Mouse (Mus musculus): Measurements from ENCODE around the gene Nmrk2.

The Nmrk2 gene

DNA sequence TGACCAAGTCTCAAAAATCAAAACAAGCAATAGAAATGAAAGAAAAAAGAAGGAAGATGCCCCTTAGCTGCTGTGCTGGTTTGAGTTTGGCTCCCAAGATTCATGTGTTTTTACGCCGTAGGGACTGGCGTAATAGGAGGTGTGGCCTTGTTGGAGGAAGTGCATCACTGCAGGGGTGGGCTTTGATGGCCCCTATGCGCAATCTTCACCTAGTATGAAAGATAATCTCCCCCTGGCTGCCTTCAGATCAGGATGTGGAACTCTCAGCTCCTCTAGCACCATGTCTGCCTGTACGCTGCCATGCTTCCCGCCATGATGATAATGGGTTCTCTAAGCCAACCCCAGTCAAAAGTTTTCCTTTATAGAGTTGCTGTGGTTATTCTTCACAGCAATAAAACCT, 14.4 kb upstream of the Nmrk2 start:
- DNase-seq, result no peak

DNA sequence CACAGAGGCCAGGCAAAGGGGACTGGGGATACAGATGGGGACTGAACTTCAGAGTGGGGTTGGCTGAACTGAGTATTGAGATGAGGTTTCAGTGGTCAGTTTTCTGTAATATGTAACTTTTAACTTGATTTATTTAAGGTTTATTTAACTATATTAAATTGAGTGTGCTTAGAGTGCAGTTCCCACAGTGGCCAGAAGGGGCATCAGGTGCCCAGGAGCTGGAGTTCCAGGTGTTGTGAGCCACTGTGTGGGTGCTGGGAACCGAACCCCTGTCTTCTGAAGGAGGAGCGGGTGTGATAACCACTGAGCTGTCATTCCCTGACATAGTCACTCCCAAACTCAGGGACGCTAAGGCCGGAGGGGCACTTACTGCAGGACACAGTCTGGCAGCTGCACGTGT, 8.3 kb upstream of the Nmrk2 start:
- DNase-seq, result no peak

DNA sequence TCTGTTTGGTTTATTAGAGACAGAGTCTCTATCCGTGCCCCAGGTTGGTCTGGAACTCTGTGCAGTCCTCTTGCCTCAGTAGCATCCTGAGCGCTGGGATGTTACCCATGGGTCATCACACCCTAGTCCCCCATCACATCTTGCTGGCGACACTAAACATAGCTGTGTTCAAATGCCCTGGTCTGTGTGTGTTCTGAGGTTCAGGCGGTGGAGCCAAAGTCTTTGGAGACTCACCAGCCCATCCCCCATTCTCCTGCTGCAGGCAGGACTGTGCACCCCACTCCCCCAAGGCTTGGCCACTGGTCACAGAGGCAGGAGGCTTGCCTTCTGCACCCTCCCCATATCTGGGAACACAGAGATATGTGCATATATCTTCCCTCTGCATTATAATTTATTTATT, 2.3 kb upstream of the Nmrk2 start:
- DNase-seq, result no peak

DNA sequence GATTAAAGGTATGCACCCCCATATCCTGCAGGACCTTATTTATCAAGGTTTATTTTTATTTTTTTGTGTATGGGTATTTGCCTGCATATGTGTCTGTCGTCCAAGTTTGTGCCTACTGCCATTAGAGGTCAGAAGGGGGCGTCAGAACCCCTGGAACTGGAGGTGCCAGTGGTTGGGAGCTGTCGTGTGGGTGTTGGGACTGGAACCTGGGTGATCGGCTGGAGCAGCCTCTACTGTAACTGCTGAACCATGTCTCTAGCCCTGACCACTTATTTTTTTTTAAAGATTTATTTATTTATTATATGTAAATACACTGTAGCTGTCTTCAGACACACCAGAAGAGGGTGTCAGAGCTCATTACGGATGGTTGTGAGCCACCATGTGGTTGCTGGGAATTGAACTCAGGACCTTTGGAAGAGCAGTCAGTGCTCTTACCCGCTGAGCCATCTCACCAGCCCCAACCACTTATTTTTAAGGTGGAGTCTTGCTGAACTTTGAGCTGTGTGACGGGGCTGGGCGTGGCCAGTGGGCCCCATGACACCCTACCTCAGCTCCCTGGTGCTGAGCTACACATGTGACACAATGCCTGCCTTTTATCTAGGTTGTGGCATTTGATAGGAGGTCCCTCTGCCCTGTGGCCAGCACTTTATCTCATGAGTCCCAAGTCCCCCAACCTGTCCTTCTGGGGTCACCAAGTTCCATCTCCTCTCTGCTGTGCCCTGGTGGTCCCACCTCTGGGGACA, 1.3 kb upstream of the Nmrk2 start:
- no peak for DNase-seq

DNA sequence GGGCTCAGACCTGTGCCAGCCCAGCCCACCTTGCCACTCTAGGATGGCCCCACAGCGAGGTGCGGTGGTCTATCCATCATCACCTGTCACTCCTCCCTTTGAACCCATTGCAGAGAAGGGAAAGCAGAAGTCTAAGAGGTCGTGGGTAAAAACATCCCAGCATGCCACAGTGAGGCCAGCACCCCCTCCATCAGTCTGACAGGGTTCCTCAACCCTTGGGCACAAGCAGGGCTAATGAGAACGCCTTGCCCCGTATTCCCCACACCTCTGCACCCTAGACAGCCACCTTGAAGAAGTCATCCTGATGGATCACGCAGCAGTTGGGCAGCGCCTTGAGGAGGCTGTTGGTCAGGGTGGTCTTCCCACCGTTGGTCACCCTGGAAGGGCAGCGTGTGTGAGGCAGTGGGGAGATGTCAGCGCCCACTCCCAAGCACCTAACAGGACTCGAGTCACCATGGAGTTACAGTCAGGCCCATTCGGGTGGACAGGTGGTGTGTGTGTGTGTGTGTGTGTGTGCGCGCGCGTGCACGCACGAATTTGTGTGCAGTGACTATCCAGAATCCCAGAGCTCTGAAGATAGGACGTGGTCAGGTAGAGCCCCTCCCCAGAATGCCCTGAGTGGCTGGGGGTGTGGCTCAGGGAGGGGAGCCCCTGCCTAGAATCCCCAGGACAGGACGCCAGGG, 1.1 kb downstream of the Nmrk2 start:
- no peak for DNase-seq

DNA sequence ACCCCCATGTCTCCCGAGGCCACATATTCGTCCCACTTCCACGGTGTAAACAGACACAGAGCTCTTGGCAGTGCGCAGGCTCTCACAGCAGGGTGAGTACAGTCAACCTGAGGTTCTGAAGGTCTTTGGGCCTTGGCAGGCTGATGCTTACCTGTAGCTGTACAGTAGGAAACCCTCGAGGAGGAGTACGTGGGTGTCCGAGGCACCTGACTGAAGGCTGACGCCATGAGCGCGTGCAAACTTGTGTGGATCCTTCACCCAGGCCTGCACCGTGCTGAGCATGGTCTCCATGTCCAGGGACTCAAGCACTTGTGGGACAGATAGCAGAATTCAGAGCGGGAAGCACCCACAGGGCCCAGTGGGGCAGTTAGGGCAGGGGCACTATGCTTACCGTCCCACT, 1.7 kb downstream of the Nmrk2 start:
- no peak for DNase-seq

DNA sequence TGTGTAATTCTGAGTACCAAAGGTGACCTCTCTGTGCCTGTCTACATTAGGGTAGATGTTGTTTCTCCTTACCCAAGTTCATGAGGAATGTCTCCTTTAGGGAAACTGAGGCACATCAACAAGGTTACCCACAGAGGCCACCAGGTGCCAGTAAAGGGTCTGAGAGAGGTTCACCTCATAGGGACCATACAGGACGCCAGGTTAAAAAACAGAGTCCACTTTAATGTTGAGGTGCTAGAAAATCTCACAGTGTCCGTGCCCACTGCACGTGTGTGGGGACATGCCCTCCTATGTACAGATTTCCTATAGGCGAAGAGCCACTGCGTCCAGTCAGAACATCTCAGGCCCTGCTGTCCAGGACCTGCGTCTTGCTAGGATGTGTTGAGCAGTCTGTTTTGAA, 2.9 kb downstream of the Nmrk2 start:
- DNase-seq, result no peak

DNA sequence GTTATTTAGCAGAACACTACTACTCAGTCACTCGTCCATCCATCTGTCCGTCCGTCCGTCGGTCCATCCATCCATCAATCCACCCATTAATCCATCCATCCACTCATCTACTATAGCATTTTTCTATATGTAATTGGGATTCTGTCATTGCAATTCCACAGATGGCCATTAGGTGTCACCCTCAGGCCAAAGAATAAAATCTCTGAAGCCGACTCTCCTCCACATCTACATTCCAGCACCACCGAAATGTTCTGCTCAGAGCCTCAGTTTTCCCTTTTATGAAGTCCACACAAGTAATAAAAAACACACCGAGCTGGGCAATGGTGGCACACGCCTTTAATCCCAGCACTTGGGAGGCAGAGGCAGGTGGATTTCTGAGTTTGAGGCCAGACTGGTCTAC, 3.6 kb downstream of the Nmrk2 start:
- DNase-seq, result peak; percentile 79

DNA sequence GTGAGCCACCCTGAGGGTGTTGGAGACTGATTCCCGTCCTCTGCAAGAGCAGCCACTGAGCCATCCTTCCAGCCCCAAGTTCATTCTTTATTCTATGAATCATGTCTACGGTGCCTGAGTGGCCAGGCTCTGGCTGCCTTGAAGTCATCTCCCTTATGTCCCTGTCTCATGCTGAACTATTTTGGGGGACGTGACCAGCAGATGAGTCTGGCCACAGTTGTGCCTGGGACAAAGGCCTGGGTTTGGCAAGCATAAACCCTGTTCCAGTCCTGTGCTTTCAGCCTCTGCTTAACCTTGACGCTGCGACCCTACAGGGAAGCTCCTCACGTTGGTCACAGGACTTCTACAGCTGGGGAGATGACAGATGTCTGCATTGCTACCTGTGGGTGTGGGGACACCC, 4.5 kb downstream of the Nmrk2 start:
- no peak for DNase-seq

DNA sequence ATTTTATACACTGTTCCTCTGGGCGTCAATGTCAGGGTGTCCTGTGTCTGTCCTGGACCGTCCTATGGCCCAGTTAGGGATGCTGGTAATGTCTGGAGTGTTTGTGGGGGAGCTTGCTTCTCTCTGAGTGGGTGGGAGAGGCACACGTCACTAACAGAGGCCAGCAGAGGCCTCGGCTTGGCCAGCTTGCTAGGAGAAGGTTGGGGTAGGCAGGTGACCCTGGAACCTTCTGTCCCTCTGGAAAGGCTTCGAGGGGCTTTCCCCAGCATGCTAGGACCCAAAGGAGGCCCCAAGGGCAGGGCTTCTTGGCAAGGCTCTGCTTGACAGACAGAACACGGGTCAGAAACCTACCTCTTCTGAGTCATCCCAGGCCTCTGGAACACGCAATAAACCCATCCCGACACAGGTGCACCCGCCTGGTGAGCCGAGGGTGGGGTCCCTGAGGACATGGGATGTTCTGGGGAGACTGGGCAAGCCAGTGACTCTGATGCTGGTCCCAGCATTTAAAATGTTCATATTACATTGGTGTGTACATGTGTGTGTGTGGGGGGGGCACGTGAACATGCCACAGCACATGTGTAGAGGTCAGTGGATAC, 5.3 kb downstream of the Nmrk2 start:
- no peak for DNase-seq

DNA sequence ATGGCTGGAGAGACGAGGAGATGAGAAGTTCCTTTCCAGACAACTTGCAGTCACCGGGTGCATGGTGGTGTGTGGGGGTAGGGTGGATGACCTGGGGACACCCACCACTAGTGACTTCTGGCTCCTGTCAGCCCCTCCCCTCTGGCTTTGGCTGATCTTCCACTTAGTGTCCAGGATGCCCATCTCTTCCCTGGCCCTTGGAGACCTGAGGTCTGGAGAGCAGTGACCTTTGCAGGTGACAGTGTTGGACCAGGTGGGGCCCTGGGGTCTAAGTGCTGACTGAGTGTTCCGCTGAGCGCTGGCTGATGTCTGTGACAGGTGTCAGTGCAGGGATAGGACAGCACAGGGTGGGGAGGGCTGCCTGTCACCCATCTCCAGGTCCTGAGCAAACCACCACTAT, 6.6 kb downstream of the Nmrk2 start:
- DNase-seq, result no peak

DNA sequence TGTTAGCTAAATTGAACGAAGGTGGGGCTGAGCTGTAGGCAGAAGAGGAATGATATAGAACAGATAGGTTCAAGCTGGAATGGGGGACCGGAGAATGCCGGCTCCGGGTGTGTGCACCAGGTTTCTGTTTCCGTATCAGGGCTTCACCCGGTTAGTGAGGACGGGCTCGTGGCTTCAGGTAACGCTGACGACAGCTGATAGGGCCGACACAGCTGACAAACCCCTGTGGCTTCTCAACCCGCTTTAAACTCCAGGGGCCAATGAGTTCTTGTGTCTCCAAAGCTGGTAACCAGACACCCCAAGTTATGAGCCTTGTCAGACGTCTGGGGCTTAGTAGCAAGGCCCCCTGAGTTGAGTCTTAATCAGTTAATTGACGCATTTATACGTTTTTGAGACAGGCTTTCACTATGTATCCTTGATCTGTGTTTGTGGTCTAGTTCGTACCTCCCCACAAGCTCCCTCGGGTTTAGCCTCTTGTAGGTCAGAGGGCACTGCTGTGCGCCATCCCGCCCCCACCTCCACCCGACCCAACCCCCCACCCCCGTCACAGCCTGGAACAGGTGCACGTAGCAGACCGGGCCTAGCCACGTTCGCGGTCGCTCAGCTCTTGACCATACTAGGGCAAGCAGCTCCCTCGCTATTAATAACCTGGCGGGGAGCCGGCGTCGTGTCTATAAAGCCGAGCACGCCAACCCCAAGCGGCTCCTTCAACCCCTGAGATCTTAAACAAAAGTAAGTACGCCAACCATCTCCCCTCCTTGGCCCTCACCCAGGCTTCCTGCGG, 7.7 kb downstream of the Nmrk2 start:
- DNase-seq, result peak; percentile 49

DNA sequence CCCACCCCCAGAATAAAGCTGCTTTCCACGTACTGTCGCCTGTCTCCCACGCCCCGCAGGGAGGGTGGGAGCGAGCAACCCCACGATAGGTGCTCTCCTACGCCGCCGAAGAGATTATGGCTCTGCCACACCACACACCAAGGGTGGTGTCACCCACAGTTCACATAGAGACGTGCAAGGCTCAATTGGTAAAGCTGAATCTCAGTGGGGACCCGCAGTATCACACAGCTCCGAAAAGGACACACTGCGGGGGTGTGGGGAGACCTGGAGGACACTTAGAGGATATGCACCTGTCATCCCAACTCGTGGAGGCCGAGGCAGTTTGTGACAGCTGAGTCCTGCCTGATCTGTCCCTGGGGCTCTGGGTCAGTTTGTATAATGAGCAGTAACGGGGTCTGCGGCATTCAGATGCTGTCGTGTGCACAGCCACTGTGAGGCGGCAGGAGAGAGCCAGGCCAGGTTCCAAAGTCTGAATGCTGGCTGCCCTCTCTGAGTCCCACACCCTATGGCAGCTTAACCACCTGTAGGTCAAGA, 8.8 kb downstream of the Nmrk2 start:
- DNase-seq, result peak; percentile 64

DNA sequence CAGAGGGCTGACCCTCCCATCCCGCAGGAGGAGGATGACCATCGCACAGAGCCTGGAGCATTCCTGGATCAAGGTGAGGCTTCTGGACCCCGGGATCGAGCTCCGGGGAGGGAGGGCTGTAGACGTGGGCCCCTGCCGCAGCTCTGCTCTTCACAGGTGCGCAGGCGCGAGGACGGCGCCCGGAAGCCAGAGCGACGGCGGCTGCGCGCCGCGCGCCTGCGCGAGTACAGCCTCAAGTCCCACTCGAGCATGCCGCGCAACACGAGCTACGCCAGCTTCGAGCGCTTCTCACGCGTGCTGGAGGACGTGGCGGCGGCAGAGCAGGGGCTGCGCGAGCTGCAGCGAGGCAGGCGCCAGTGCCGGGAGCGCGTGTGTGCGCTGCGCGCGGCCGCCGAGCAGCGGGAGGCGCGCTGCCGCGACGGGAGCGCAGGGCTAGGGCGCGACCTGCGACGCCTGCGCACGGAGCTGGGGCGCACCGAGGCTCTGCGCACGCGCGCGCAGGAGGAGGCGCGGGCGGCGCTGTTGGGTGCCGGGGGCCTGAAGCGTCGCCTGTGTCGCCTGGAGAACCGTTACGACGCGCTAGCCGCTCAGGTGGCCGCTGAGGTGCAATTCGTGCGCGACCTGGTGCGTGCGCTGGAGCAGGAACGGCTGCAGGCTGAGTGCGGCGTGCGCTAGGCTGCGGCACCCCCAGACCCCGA, 9.4 kb downstream of the Nmrk2 start:
- peak; percentile 87 for DNase-seq

DNA sequence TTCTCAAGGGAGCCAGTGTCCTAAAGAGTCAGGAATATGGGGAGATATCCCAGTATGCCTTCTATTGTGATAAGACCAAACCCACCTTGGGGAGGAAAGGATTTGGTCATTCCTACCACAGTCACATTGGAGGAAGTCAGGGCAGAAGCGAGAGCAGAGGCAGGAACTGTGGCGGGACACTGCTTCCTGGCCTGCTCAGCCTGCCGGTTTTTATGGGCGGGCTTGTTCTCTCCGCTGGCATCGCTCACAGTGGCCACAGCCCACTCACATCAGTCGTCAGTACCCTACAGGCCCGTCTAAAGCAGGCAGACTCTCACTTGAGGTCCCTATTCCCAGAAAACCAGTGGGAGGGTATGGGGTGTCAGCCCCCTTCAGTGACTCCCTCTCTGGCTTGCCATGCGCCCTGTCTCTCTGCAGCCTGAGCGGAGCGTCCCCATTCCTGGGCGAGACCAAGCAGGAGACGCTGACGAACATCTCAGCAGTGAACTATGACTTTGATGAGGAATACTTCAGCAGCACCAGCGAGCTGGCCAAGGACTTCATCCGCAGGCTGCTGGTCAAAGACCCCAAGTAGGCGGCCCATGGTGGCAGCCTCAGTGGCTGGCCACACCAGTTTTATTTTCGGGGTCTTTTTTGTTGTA, 10.4 kb downstream of the Nmrk2 start:
- no peak for DNase-seq

DNA sequence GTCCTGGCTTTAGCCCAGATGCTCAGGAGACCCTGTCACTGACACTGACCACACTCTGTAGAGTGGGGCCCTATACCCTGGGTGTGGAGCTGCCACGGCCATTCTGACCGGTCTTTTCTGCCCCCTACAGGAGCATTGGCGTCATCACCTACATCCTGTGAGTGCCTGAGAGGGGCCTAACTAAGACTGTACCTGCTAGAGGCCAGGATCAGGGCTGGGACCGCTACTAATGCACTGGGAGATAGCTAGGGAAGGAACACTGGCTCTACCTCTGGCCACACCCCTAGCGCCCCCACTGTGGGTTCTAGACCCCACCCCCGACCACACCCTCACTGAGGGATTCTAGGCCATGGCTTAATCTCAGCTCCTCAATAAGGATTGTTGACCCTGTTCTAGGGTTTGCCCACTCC, 10.9 kb downstream of the Nmrk2 start:
- no peak for DNase-seq

DNA sequence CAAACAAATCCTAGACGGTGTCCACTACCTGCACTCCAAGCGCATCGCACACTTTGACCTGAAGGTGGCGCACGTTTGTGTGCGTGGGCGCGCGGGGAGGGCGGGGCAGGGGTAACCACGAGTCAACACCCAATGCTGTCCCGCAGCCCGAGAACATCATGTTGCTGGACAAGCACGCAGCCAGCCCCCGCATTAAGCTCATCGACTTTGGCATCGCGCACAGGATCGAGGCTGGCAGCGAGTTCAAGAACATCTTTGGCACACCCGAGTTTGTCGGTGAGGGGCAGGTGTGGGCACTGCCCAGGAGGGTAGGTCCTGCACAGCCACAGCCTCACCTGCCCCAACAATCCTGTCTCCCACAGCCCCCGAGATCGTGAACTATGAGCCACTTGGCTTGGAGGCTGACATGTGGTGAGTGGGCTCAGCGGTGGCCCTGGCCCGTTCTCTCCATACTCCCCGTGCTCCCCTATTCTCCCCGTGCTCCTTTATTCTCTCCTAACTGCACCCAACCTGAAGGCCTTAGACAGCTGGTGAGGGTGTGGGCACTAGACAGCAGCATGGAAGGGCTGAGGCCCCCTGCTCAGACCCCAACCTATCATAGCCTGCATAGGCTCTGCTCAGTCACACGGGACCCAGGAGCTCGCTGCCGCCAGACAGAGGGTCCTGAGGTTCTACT, 11.5 kb downstream of the Nmrk2 start:
- DNase-seq, result peak; percentile 53

DNA sequence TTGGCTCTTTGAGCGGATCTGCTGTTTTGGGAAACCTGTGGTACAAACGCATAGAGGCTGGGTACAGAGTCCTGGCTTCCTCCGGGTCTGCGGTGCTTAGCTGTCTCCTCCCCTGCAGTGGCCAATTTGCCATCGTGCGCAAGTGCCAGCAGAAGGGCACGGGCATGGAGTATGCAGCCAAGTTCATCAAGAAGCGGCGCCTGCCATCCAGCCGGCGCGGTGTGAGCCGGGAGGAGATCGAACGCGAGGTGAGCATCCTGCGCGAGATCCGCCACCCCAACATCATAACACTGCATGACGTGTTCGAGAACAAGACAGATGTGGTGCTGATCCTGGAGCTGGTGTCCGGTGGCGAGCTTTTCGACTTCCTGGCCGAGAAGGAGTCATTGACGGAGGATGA, 12.0 kb downstream of the Nmrk2 start:
- DNase-seq, result no peak

DNA sequence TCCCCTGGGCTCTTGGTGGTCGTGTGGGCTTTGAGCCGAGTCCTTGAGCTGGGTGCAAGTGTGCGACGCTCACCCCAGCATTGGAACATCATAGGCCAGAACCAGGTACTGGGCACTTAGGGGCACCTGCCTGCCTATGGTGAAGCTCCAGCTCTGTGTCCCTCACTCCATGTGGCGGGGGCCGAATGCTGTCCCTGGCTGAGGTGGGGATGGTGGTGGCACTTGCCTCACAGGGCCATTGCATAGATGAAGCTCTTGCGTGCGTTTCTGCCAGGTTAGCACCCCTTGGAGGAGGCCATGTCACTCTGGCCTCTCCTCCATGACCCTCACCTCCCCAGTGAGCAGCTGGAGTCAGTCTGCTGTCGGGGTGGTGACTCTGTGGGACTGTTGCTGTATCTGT, 14.7 kb downstream of the Nmrk2 start:
- no peak for DNase-seq

DNA sequence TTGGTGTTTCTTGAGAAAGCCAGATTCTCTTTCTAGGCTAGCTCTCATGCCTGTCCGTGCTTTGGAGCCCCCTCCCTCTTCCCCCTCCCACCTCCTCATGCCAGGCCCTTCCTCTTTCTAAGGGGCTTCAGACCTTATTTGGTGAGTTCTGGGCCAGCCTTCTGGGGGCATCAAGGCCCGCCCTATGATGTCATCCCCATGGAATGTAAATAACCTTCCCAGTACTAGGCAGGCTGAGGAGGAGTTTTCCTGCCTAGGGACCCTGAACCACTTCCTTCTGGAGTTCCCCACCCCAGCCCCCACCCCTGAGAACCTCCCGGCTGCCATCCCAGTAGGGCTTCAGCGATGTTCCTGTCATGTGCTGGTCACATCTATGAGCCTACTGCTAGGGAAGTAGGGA, 17.1 kb downstream of the Nmrk2 start:
- no peak for DNase-seq

DNA sequence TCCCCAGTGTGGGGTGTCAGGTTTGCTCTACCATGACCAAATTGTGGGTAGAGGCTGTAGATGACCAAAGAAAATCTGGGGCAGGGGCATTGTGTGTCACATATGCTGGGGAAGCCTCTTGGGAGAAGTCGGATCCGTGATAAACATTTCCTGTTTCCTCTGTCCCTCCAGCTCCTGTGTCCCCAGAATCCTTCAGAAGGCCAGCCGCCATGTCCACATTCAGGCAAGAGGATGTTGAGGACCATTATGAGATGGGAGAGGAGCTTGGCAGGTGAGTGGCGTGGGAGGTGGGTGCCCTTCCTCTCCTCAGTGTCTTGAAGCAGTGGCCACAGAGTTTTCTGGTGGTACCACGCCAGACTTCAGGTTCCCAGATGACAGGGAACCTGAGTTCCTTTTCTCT, 18.0 kb downstream of the Nmrk2 start, which contains the start of gene 4930442H23Rik:
TSS of gene 4930442H23Rik (minus strand) at position 45 of the 400 bp plus-strand sequence.
- DNase-seq, result no peak

All from cerebellum, adult 8-10 months (tissue).